ENCODE assay signal across 10 mouse cellular contexts in genomic region chr1:51607437-51607855, GRCm38 (mm10).
A peak's percentile ranks its signal among the peaks of the same experiment; 100 is the strongest.
DNase-seq lines count a peak whose midpoint lies in the region; ATAC-seq lines count a peak whose summit lies in the region.
"Had no signal": no experiment of that assay in that cellular context is flagged by ENCODE, and none has a peak within 500 bp of the region (broad histone marks: within the 10 kb centered on the region; RNA-seq: fewer than 3 reads in every experiment).

No protein-coding gene starts in this region.

- H3K4me3 ChIP-seq in forebrain, embryonic 13.5 days = no peak overlapping the region

- H3K4me1 ChIP-seq in forebrain, embryonic 13.5 days = peaks cover 27% of the 10 kb centered on the region

- DNase-seq in embryo, embryonic 10 days (ENCODE audit: low spot score) = peak; percentile 18
- no peak for DNase-seq in embryo, embryonic 9.5 days (ENCODE audit: extremely low spot score)
- DNase-seq in brain, adult 2 months (ENCODE audit: low read depth, low spot score) = peak; percentile 54
- DNase-seq in mesoderm, embryonic 11.5 days (ENCODE audit: low read depth, low spot score) = peak; percentile 37
- DNase-seq in c-Kit-positive CD71-positive TER-119-positive erythroid progenitor cells, embryonic 14.5 days (ENCODE audit: low spot score) = no peak
- DNase-seq in frontal cortex, postnatal 36 days (ENCODE audit: low spot score in 2 of 2) = no peak
- DNase-seq: cerebellum, adult 8-10 months; lung, postnatal 36 days had no signal

- peak overlapping the region; percentile 62 for H3K27ac ChIP-seq in forebrain, embryonic 13.5 days

- H3K27me3 ChIP-seq in forebrain, embryonic 13.5 days = no peaks in the 10 kb centered on the region

- H3K9me3 ChIP-seq in forebrain, embryonic 13.5 days (replicated peaks) = no peaks in the 10 kb centered on the region

- ATAC-seq in forebrain, embryonic 13.5 days = peak; percentile 94
- no peak for ATAC-seq in activated CD4-positive, CD25-positive, alpha-beta regulatory T cell, adult 4 months

- H3K4me2 ChIP-seq in forebrain, embryonic 13.5 days = peak overlapping the region; percentile 23

- H3K9ac ChIP-seq in forebrain, embryonic 13.5 days = no peak overlapping the region

- WGBS in forebrain, embryonic 13.5 days = 8% methylated on average over 8 of the region's 8 CpGs

- H3K36me3 ChIP-seq in forebrain, embryonic 13.5 days (ENCODE audit: poor library complexity, severe bottlenecking) = no peaks in the 10 kb centered on the region

Comparison
In these comparisons a context has a peak if more than half of its experiments do, and no peak if none do; other contexts are left out.
1. DNase-seq: peak in embryo, embryonic 10 days (single experiment), brain, adult 2 months (single experiment) and mesoderm, embryonic 11.5 days (single experiment); none in embryo, embryonic 9.5 days (single experiment), c-Kit-positive CD71-positive TER-119-positive erythroid progenitor cells, embryonic 14.5 days (single experiment) and frontal cortex, postnatal 36 days (0 of 2).